Mouse (Mus musculus): ENCODE data around the gene Emilin2.
"Not testable (repeated sequence)": the region's sequence is repeated elsewhere in the genome, so short reads cannot be mapped to it uniquely, and the experiment has no call there.

The Emilin2 gene

GRCm38 (mm10) chr17:71311340-71312171 is at the start of gene Emilin2:
Gene Emilin2 (minus strand): TSS chr17:71311978.
- DNase-seq, result peak; percentile 25 to 70

DNA sequence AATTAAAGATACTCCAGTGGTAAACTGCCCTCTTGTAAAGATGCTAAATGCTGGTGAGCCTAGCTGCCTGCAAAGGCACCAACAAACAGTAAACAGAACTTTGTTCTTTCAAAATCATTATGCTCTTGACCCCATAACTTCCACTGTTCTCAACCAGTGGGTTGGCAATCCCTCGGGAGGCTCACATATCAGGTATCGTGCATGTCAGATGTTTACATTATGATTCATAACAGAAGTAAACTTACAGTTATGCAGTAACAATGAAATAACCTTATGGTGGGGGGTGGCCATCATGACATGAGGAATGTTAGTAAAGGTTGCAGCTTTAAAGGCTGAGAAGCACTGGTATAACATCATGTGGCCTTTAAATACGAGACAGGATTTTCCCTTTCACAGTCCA is 43.7 kb upstream of the Emilin2 start:
- DNase-seq, result no peak

GRCm38 (mm10) chr17:71354205-71354604 is 42.4 kb upstream of the Emilin2 start:
- DNase-seq, result no peak

- DNase-seq, result no peak
Measured at GRCm38 (mm10) chr17:71348188-71348587, 36.4 kb upstream of the Emilin2 start.

DNA sequence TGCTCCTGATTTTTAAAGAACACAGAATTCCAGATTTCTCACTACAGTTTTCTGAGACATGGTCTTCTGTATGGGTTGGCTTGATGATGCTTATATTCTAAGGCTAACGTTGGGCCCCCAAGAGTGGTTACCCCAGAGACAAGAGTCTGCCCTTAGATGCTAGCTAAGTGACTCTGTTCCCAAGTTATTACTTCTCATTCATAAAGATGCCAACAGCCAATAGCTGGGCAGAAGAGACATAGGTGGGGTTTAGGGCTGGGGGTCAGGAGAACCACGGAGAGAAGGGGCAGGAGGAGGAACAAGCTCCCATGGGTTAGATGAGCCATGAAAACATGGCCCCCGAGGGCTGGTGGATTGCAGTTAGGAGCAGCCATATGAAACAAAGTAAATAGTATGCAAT is 30.2 kb upstream of the Emilin2 start:
- DNase-seq, result no peak

- DNase-seq, result no peak
Measured at GRCm38 (mm10) chr17:71338627-71339026, 26.8 kb upstream of the Emilin2 start.

- no peak for DNase-seq
Measured at GRCm38 (mm10) chr17:71337546-71337945, 25.8 kb upstream of the Emilin2 start.

DNA sequence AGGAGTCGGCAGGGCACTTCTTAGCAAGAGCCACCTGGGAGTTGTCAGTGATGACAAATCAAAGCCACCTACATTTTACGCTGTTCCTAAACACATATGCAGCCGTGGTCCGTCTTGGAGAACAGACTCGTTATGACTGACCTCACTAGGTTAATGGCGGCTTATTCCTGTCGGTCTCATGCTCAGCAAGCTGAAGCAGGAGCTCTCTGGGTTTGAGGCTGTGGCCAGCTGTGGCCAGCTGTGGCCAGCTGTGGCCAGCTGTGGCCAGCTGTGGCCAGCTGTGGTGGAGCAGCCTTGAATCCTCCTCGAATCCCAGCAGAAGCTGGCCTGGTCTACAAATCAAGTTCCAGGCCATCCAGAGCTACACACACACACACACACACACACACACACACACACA is 24.6 kb upstream of the Emilin2 start:
- no peak for DNase-seq

GRCm38 (mm10) chr17:71332298-71332697 is 20.5 kb upstream of the Emilin2 start:
- no peak for DNase-seq

DNA sequence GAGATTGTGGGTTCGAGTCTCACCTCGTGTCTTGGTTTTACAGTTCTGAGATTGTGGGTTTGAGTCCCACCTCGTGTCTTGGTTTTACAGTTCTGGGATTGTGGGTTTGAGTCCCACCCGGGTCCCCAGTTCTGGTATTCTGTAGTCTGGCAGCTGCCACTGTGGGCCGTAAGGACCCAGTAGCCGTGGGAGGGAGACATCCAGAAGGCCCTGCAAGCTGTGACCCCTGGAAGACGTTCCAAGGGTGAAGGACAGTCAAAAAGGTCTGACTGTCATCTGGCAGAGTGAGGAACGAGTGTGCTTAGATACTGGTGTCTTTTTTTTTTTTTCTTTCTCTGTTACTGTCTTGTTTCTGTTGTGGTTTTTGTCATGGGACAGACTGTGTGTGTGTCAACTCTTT is 9.0 kb upstream of the Emilin2 start:
- not testable (repeated sequence) for DNase-seq

DNA sequence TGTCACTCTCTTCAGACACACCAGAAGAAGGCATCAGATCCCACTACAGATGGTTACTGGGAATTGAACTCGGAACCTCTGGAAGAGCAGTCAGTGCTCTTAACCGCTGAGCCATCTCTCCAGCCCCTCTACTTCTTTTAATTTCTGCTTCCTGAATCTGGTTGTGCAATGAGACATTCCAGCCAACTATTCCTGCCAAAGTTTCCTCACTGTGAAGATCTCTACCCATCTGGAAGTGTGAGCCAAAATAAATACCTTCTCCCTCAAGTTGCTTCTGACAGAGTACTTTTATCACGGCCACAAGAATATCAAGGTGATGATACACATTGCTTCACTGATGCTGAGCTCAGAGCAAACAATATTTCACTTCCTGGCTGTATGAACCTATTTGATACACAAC is 7.6 kb upstream of the Emilin2 start:
- no peak for DNase-seq

- DNase-seq, result no peak
Measured at GRCm38 (mm10) chr17:71317571-71317970, 5.8 kb upstream of the Emilin2 start.

DNA sequence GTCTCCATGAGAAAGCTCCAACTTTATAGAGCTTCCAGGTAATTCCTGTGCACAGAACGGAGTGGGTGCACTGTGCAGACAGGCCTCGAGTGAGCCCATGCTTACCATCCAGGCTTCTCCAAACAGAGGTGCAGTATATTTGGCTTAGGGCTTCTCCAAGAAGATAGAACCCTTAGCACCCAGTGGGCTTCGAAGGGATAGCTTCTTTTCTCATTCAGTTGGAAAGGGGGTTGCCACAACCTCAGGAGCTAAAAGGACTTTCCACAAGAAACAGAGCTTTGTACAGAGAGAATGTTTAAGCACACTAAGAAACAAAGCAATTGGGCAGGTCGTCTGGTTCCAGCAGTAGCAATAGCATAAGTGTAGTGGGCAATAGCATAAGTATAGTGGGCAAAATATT is 2.5 kb upstream of the Emilin2 start:
- DNase-seq, result no peak

DNA sequence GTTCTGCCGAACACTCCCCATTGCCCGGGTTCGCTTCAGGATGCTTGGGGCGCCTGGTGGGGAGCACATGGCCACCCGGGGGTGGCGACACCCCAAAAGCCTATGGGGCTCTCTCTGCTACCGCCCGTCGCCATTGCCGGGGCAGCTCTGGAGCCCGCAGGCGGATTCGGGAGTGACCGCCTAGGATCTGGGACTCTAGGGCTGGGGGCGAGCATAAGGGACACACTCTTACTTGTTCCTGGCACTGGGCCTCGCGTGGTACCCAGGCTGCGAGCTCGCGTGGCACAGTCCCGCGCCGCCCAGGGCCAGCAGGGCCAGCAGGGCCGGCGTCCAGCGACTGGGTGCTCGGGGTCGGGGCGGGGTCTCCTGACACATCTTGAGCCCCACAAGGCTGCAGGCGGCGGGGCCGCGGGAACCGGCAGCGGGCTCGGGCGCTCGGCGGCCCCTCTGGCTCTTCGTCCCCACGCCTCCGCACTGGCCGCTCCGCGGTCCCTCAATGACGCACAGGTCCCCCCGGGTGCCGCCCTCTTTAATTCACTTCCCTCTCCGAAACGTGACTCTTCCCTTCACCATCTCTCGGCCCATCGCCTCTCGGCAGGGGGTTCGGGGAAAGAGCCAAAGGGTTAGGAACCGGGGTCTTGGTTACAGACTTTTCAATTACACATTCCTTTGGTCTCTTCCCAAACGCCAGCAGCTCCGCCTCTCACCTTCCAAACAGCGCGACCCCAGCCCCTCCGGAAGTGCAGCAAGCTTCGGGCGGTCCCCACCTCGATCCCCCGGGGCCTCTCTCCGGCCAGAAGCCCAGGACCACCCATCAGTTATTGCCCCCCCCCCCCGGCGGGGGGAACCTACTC is 1.1 kb downstream of the Emilin2 start:
- peak; percentile 27 to 60 for DNase-seq

DNA sequence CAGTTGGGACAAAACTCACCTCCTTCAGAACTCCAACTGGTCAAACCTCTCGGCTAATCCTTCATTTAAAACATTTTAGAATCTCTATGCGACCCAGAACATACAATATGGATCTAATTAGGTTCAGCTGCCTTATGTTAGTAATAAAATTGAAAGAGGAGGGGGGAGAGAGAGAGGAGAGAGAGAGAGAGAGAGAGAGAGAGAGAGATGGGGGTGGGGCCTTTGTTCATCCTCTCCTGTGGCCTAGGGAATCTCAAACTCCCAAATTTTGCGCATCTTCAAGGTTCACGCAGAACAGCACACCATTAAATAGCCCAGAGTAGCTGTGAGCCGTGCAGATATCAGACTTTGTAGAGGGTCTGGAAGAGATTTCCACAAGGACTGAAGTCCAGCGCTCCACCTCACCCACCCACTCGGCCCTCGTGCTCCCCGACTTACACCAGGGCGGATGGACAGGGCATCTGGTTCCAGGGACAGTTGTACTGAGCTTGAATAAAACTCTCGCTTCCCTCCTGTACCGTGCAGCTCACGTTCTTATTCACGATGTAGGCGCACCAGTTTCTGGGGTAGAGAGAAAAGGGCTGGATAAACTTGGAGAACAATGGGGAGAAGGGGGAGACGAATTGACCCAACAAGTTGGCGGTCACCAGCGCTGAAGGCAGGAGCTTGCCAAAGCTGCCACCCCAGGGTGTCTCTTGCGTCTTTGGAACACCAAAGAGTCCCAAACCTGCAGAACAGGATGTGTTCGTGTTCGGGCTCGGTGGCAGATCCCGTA is 1.9 kb downstream of the Emilin2 start:
- peak in 1 of 2 experiments; percentile 15 for DNase-seq

- no peak for DNase-seq
Measured at GRCm38 (mm10) chr17:71309141-71309540, 2.6 kb downstream of the Emilin2 start.

DNA sequence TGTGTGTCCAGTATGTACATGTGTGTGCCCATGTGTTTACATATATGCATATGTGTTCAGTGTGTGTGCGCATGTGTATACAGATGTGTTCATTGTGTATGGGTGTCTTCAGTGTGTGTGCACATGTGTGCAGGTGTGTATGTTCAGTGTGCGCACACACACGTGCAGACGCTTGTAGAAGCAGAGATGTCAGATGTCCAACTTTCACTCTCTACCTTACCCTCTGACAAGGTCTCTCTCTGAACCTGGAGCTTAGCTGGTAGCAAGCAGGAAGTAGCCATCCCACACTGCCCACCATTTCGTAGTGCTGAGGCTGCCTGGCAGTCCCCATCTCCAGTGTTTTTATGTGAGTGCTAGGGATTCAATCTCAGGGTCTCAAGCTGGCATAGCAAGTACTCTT is 3.5 kb downstream of the Emilin2 start:
- DNase-seq, result no peak

- DNase-seq, result no peak
Measured at GRCm38 (mm10) chr17:71307251-71307790, 4.5 kb downstream of the Emilin2 start.

DNA sequence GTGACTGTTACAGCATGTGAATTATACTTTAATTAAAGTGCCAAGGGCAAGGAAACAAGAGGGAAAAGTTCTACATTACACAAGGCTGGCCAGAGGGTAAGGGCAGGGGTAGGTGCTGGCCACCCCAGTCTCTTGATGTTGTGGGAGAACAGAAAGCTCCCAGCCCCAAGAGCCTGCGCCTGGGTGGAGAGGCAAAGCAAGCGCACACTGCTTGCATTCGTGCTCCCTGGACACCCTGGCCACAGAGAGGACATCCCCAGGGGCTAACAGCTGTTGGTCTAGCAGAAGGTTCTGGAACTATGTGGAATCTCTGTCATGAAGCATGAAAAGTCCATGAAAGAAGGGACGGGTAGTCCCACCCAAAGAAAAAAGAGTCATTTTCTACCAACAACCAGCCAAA is 5.1 kb downstream of the Emilin2 start:
- no peak for DNase-seq

- DNase-seq, result no peak
Measured at GRCm38 (mm10) chr17:71306091-71306490, 5.7 kb downstream of the Emilin2 start.

GRCm38 (mm10) chr17:71303444-71303843 is 8.3 kb downstream of the Emilin2 start:
- DNase-seq, result peak; percentile 13 to 42

GRCm38 (mm10) chr17:71301413-71301812 is 10.4 kb downstream of the Emilin2 start:
- DNase-seq, result no peak

DNA sequence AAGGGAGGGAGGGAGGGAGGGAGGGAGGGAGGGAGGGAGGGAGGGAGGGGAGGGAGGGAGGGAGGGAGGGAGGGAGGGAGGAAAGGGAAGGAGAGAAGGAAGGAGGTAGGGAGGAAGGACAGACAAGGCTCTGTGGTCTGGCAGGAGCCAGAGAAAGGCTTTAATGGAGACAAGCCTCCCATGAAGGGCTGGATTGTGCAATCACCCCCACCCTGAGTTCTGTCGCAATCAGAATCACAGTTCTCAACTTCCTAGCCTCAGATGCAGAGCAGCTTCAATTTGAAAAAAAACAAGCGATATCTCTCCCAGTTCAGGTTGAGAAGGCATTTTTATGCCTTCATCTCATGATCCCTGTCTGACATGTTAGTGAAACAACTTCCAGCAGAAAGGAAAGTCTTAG is 11.4 kb downstream of the Emilin2 start:
- DNase-seq, result no peak

Data from cerebellum, postnatal 14 days (tissue).